In the genomic region with DNA sequence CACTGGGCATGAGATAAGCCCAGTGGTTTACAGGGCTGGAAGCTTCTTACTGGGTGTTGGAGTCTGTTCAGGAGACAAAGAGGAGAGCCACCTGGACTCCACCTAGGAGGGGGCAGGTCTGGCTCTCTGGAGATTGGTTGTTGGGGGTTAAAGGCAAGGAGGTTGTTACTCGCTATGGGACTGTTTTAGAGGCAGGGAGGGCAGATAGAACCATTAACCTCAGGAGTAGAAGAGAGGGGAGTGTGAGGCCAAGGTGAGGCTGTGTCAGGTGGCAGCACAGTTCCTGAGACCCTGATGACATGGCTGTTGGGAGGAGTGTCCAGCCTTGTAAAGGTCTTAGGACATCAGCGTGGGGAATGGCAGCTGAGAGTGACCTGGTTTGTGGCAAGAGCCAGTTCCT, we compare ENCODE assay signal across 8 mouse cellular contexts. TPM values are rescaled to one million over a fixed set of nuclear protein-coding genes. Genes with fewer than 3 reads are reported as not detected.
DNase-seq lines count a peak whose midpoint lies in the region; ATAC-seq lines count a peak whose summit lies in the region.
"Had no signal": no experiment of that assay in that cellular context is flagged by ENCODE, and none has a peak within 500 bp of the region (broad histone marks: within the 10 kb centered on the region; RNA-seq: fewer than 3 reads in every experiment).

No protein-coding gene starts in this region.

- ATAC-seq in kidney, embryonic 16.5 days (ENCODE audit: low FRiP score, low TSS enrichment), result no peak
- no peak for ATAC-seq in forebrain, embryonic 11.5 days (replicated peaks; ENCODE audit: low FRiP score)
- ATAC-seq in hindbrain, embryonic 16.5 days, result no peak
- no peak for ATAC-seq in midbrain, embryonic 16.5 days

- no peaks in the 10 kb centered on the region for H3K27me3 ChIP-seq in kidney, embryonic 16.5 days (ENCODE audit: insufficient read depth, low read length)
- H3K27me3 ChIP-seq in forebrain, embryonic 11.5 days (ENCODE audit: control insufficient read depth, insufficient read depth, low read length), result no peaks in the 10 kb centered on the region
- H3K27me3 ChIP-seq in hindbrain, embryonic 16.5 days (replicated peaks; ENCODE audit: control insufficient read depth, insufficient read depth, low read length), result no peaks in the 10 kb centered on the region
- no peaks in the 10 kb centered on the region for H3K27me3 ChIP-seq in midbrain, embryonic 16.5 days (ENCODE audit: control insufficient read depth, insufficient read depth, low read depth, low read length)

- peak overlapping the region; percentile 82 for H3K9ac ChIP-seq in kidney, embryonic 16.5 days (replicated peaks; ENCODE audit: low read length)
- peak overlapping the region; percentile 84 for H3K9ac ChIP-seq in forebrain, embryonic 11.5 days (ENCODE audit: low read length)
- peak overlapping the region; percentile 89 for H3K9ac ChIP-seq in hindbrain, embryonic 16.5 days (ENCODE audit: low read depth, low read length)
- peak overlapping the region; percentile 84 for H3K9ac ChIP-seq in midbrain, embryonic 16.5 days (ENCODE audit: low read depth, low read length)

- peaks cover 44% of the 10 kb centered on the region for H3K36me3 ChIP-seq in kidney, embryonic 16.5 days (ENCODE audit: insufficient read depth, low read length)
- peaks cover 31% of the 10 kb centered on the region for H3K36me3 ChIP-seq in forebrain, embryonic 11.5 days (ENCODE audit: control insufficient read depth, insufficient read depth, low read length)
- H3K36me3 ChIP-seq in hindbrain, embryonic 16.5 days (ENCODE audit: control insufficient read depth, insufficient read depth, low read length), result peaks cover 42% of the 10 kb centered on the region
- peaks cover 40% of the 10 kb centered on the region for H3K36me3 ChIP-seq in midbrain, embryonic 16.5 days (ENCODE audit: control insufficient read depth, insufficient read depth, low read length)

- 59% methylated on average over 2 of the region's 2 CpGs for WGBS in kidney, embryonic 16.5 days
- 81% methylated on average over 2 of the region's 2 CpGs for WGBS in forebrain, embryonic 11.5 days
- 68% methylated on average over 2 of the region's 2 CpGs for WGBS in hindbrain, embryonic 16.5 days
- 64% methylated on average over 2 of the region's 2 CpGs for WGBS in midbrain, embryonic 16.5 days

- DNase-seq in kidney, postnatal 4 days, result no peak
- DNase-seq in forebrain, embryonic 11.5 days (ENCODE audit: low spot score), result no peak
- no peak for DNase-seq in spleen, postnatal 10 days (ENCODE audit: low spot score in 2 of 2)
- DNase-seq in thymus, postnatal 14 days, result no peak

- H3K27ac ChIP-seq in kidney, embryonic 16.5 days (ENCODE audit: low read length), result peak overlapping the region; percentile 97
- no peak overlapping the region for H3K27ac ChIP-seq in forebrain, embryonic 11.5 days (ENCODE audit: low read depth, low read length)
- H3K27ac ChIP-seq in hindbrain, embryonic 16.5 days (ENCODE audit: low read depth, low read length), result peak overlapping the region; percentile 54
- peak overlapping the region; percentile 100 for H3K27ac ChIP-seq in midbrain, embryonic 16.5 days (ENCODE audit: low read length)

- no peaks in the 10 kb centered on the region for H3K9me3 ChIP-seq in kidney, embryonic 16.5 days (ENCODE audit: low read length)
- H3K9me3 ChIP-seq in forebrain, embryonic 11.5 days (ENCODE audit: control insufficient read depth, low read length), result no peaks in the 10 kb centered on the region
- no peaks in the 10 kb centered on the region for H3K9me3 ChIP-seq in hindbrain, embryonic 16.5 days (ENCODE audit: control insufficient read depth, low read length)
- no peaks in the 10 kb centered on the region for H3K9me3 ChIP-seq in midbrain, embryonic 16.5 days (replicated peaks; ENCODE audit: control insufficient read depth, low read length, poor library complexity, severe bottlenecking)

- peak overlapping the region; percentile 79 for H3K4me2 ChIP-seq in kidney, embryonic 16.5 days (replicated peaks; ENCODE audit: low read depth, low read length)
- H3K4me2 ChIP-seq in forebrain, embryonic 11.5 days (ENCODE audit: low read depth, low read length, severe bottlenecking), result peak overlapping the region; percentile 83
- H3K4me2 ChIP-seq in hindbrain, embryonic 16.5 days (ENCODE audit: low read length), result peak overlapping the region; percentile 73
- H3K4me2 ChIP-seq in midbrain, embryonic 16.5 days (ENCODE audit: low read length), result peak overlapping the region; percentile 81

- H3K4me3 ChIP-seq in kidney, embryonic 16.5 days (ENCODE audit: low read length), result peak overlapping the region; percentile 78
- H3K4me3 ChIP-seq in forebrain, embryonic 11.5 days (ENCODE audit: low read depth, low read length), result peak overlapping the region; percentile 77
- peak overlapping the region; percentile 73 for H3K4me3 ChIP-seq in hindbrain, embryonic 16.5 days (ENCODE audit: low read length)
- peak overlapping the region; percentile 75 for H3K4me3 ChIP-seq in midbrain, embryonic 16.5 days (ENCODE audit: low read depth, low read length)

- H3K4me1 ChIP-seq in kidney, embryonic 16.5 days (ENCODE audit: insufficient read depth, low read length), result peaks cover 48% of the 10 kb centered on the region
- peaks cover 32% of the 10 kb centered on the region for H3K4me1 ChIP-seq in forebrain, embryonic 11.5 days (replicated peaks; ENCODE audit: control insufficient read depth, insufficient read depth, low read length)
- peaks cover 43% of the 10 kb centered on the region for H3K4me1 ChIP-seq in hindbrain, embryonic 16.5 days (ENCODE audit: control insufficient read depth, insufficient read depth, low read depth, low read length)
- peaks cover 43% of the 10 kb centered on the region for H3K4me1 ChIP-seq in midbrain, embryonic 16.5 days (ENCODE audit: control insufficient read depth, insufficient read depth, low read length)

RNA-seq across cellular contexts. Expression of gene Pafah1b3, which starts 13.6 kb away (rescaled TPM):
- 197 and 199 TPM in 2 replicates for polyA plus RNA-seq in kidney, embryonic 16.5 days (2015; fragmentation: Nextera tagmentation; extraction: Ambion mirVana)
- 298 and 321 TPM in 2 replicates for polyA plus RNA-seq in forebrain, embryonic 11.5 days (2014; fragmentation: Nextera tagmentation; extraction: Ambion mirVana)
- 566 and 571 TPM in 2 replicates for polyA plus RNA-seq in hindbrain, embryonic 16.5 days (2015; fragmentation: Nextera tagmentation; extraction: Ambion mirVana)
- 672 and 703 TPM in 2 replicates for polyA plus RNA-seq in midbrain, embryonic 16.5 days (2015; fragmentation: Nextera tagmentation; extraction: Ambion mirVana)

RNA-seq across cellular contexts. Expression of gene Cic, which starts 16.7 kb away (rescaled TPM):
- 28.9 and 30.8 TPM in 2 replicates for polyA plus RNA-seq in kidney, embryonic 16.5 days (2015; fragmentation: Nextera tagmentation; extraction: Ambion mirVana)
- polyA plus RNA-seq in forebrain, embryonic 11.5 days (2014; fragmentation: Nextera tagmentation; extraction: Ambion mirVana), result 40.3 and 44.2 TPM in 2 replicates
- polyA plus RNA-seq in hindbrain, embryonic 16.5 days (2015; fragmentation: Nextera tagmentation; extraction: Ambion mirVana), result 31.0 and 36.4 TPM in 2 replicates
- 33.8 and 38.8 TPM in 2 replicates for polyA plus RNA-seq in midbrain, embryonic 16.5 days (2015; fragmentation: Nextera tagmentation; extraction: Ambion mirVana)

RNA-seq across cellular contexts. Expression of gene Prr19, which starts 17.0 kb away (rescaled TPM):
- 0.84 and 0.98 TPM in 2 replicates for polyA plus RNA-seq in kidney, embryonic 16.5 days (2015; fragmentation: Nextera tagmentation; extraction: Ambion mirVana)
- 1.1 and 1.7 TPM in 2 replicates for polyA plus RNA-seq in forebrain, embryonic 11.5 days (2014; fragmentation: Nextera tagmentation; extraction: Ambion mirVana)
- 4.7 and 4.8 TPM in 2 replicates for polyA plus RNA-seq in hindbrain, embryonic 16.5 days (2015; fragmentation: Nextera tagmentation; extraction: Ambion mirVana)
- polyA plus RNA-seq in midbrain, embryonic 16.5 days (2015; fragmentation: Nextera tagmentation; extraction: Ambion mirVana), result 4.3 and 5.6 TPM in 2 replicates
- polyA plus RNA-seq: large intestine, adult 2 months had no signal

RNA-seq across cellular contexts. Expression of gene Tmem145, which starts 21.7 kb away (rescaled TPM):
- polyA plus RNA-seq in kidney, embryonic 16.5 days (2015; fragmentation: Nextera tagmentation; extraction: Ambion mirVana), result 0.10 and 0.67 TPM in 2 replicates
- polyA plus RNA-seq in forebrain, embryonic 11.5 days (2014; fragmentation: Nextera tagmentation; extraction: Ambion mirVana), result 6.7 and 7.7 TPM in 2 replicates
- 78.7 and 85.0 TPM in 2 replicates for polyA plus RNA-seq in hindbrain, embryonic 16.5 days (2015; fragmentation: Nextera tagmentation; extraction: Ambion mirVana)
- polyA plus RNA-seq in midbrain, embryonic 16.5 days (2015; fragmentation: Nextera tagmentation; extraction: Ambion mirVana), result 83.8 and 98.0 TPM in 2 replicates

RNA-seq across cellular contexts. Expression of gene Megf8, which starts 32.8 kb away (rescaled TPM):
- 16.9 and 18.2 TPM in 2 replicates for polyA plus RNA-seq in kidney, embryonic 16.5 days (2015; fragmentation: Nextera tagmentation; extraction: Ambion mirVana)
- 13.8 and 14.6 TPM in 2 replicates for polyA plus RNA-seq in forebrain, embryonic 11.5 days (2014; fragmentation: Nextera tagmentation; extraction: Ambion mirVana)
- polyA plus RNA-seq in hindbrain, embryonic 16.5 days (2015; fragmentation: Nextera tagmentation; extraction: Ambion mirVana), result 23.6 and 23.7 TPM in 2 replicates
- polyA plus RNA-seq in midbrain, embryonic 16.5 days (2015; fragmentation: Nextera tagmentation; extraction: Ambion mirVana), result 23.2 and 23.4 TPM in 2 replicates
